Mouse (Mus musculus) CH12.LX (cell line): Measurements from ENCODE around the gene Csmd2. TPM values are rescaled to one million over a fixed set of nuclear protein-coding genes. Genes with fewer than 3 reads are reported as not detected.

Experiments used
- DNase-seq: peaks from one replicate; pipeline ENCODE4 v3.0.0-alpha.2; 2013; ENCODE audit errors: extremely low read depth
- H3K27ac ChIP-seq: 2 replicates; pipeline ENCODE4 v1.5.1; 2012; ENCODE audit warnings: low read depth, mild to moderate bottlenecking, control low read depth, moderate library complexity; ENCODE audit not compliant: insufficient read depth
- H3K27me3 ChIP-seq: replicated peaks from 2 replicates; pipeline ENCODE3; 2012; ENCODE audit warnings: inconsistent platforms
- H3K36me3 ChIP-seq, 2 experiments: replicated peaks in 1 of 2; 2 replicates each; pipeline versions ENCODE3 to v1.6.1; 2012; ENCODE audit warnings: inconsistent platforms in 1 of 2, low read length in 1 of 2, mild to moderate bottlenecking in 1 of 2, mixed read lengths in 1 of 2, moderate library complexity in 1 of 2; ENCODE audit not compliant: control insufficient read depth in 1 of 2, insufficient read depth in 1 of 2
- H3K4me1 ChIP-seq, 2 experiments: 2 replicates each; pipeline ENCODE4 v1.6.1; 2012; ENCODE audit warnings: inconsistent platforms in 1 of 2, moderate library complexity in 1 of 2; ENCODE audit not compliant: insufficient read depth in 2 of 2, control insufficient read depth in 1 of 2
- H3K4me2 ChIP-seq: 2 replicates; pipeline ENCODE4 v1.6.1; 2012; ENCODE audit warnings: low read depth, mild to moderate bottlenecking, control low read depth; ENCODE audit not compliant: poor library complexity, insufficient read depth, severe bottlenecking
- H3K4me3 ChIP-seq, 3 experiments: fragments of 150-350 bp in 1 of 3; sonication (generic) in 1 of 3; replicated peaks in 1 of 3; 2 replicates each; pipeline versions ENCODE3 to v1.5.1; 2011 to 2012; ENCODE audit warnings: low read depth in 2 of 3, low read length in 2 of 3, mild to moderate bottlenecking in 2 of 3, moderate library complexity in 2 of 3, control low read depth in 1 of 3, improper control_type of control experiment in 1 of 3, inconsistent platforms in 1 of 3, mixed read lengths in 1 of 3; ENCODE audit not compliant: poor library complexity in 1 of 3
- H3K79me2 ChIP-seq: replicated peaks from 2 replicates; pipeline ENCODE4 v1.6.1; 2012; ENCODE audit warnings: mild to moderate bottlenecking, moderate library complexity; ENCODE audit not compliant: control insufficient read depth, poor library complexity, insufficient read depth, severe bottlenecking; ENCODE audit errors: extremely low read depth
- H3K9ac ChIP-seq: 2 replicates; pipeline ENCODE4 v1.6.1; 2012; ENCODE audit warnings: low read depth, mild to moderate bottlenecking, control low read depth, moderate library complexity; ENCODE audit not compliant: insufficient read depth
- H3K9me3 ChIP-seq: replicated peaks from 2 replicates; pipeline ENCODE3; 2012; ENCODE audit warnings: low read length, inconsistent platforms, mixed read lengths
- CHD1 ChIP-seq: IDR thresholded peaks from 2 replicates; pipeline ENCODE4 v1.6.1; 2012; ENCODE audit warnings: low read depth, low read length, improper control_type of control experiment, inconsistent platforms
- CHD2 ChIP-seq: IDR thresholded peaks from 2 replicates; pipeline ENCODE4 v1.6.1; 2011; ENCODE audit warnings: low read length, improper control_type of control experiment
- CTCF ChIP-seq, 2 experiments: IDR thresholded peaks in 1 of 2; conservative IDR thresholded peaks in 1 of 2; 2 replicates each; pipeline ENCODE4 v1.5.1; 2011 to 2012; ENCODE audit warnings: low read depth in 2 of 2, low read length in 2 of 2, improper control_type of control experiment in 1 of 2, inconsistent platforms in 1 of 2, mild to moderate bottlenecking in 1 of 2, moderate library complexity in 1 of 2
- E2F4 ChIP-seq: IDR thresholded peaks from 2 replicates; pipeline ENCODE4 v1.6.1; 2011; ENCODE audit warnings: low read depth, low read length, improper control_type of control experiment; ENCODE audit not compliant: insufficient replicate concordance
- ELF1 ChIP-seq: IDR thresholded peaks from 2 replicates; pipeline ENCODE4 v1.6.1; 2014; ENCODE audit warnings: low read depth, mild to moderate bottlenecking, inconsistent platforms, low read length, improper control_type of control experiment
- EP300 ChIP-seq: IDR thresholded peaks from 2 replicates; pipeline ENCODE4 v1.6.1; 2011; ENCODE audit warnings: low read length, improper control_type of control experiment
- GABPA ChIP-seq: IDR thresholded peaks from 2 replicates; pipeline ENCODE4 v1.6.1; 2012; ENCODE audit warnings: low read depth, low read length, improper control_type of control experiment, inconsistent platforms; ENCODE audit not compliant: insufficient replicate concordance
- HCFC1 ChIP-seq: IDR thresholded peaks from 2 replicates; pipeline ENCODE4 v1.6.1; 2012; ENCODE audit warnings: low read depth, mild to moderate bottlenecking, inconsistent platforms, low read length, improper control_type of control experiment
- IRF4 ChIP-seq: IDR thresholded peaks from 2 replicates; pipeline ENCODE4 v1.6.1; 2014; ENCODE audit warnings: low read depth, mild to moderate bottlenecking, inconsistent platforms, low read length, improper control_type of control experiment
- JUND ChIP-seq: conservative IDR thresholded peaks from 2 replicates; pipeline ENCODE4 v1.6.1; 2011; ENCODE audit warnings: low read depth, low read length, improper control_type of control experiment
- KAT2A ChIP-seq: IDR thresholded peaks from 2 replicates; pipeline ENCODE4 v1.6.1; 2012; ENCODE audit warnings: low read length, improper control_type of control experiment, inconsistent platforms; ENCODE audit not compliant: insufficient replicate concordance
- MAFK ChIP-seq: IDR thresholded peaks from 2 replicates; pipeline ENCODE4 v1.6.1; 2011; ENCODE audit warnings: low read length, improper control_type of control experiment; ENCODE audit not compliant: insufficient replicate concordance
- MAZ ChIP-seq: IDR thresholded peaks from 2 replicates; pipeline ENCODE4 v1.6.1; 2012; ENCODE audit warnings: low read depth, mild to moderate bottlenecking, inconsistent platforms, low read length, improper control_type of control experiment, moderate library complexity
- MXI1 ChIP-seq: IDR thresholded peaks from 2 replicates; pipeline ENCODE4 v1.6.1; 2011; ENCODE audit warnings: mild to moderate bottlenecking, low read depth, low read length, improper control_type of control experiment
- NELFE ChIP-seq: IDR thresholded peaks from 2 replicates; pipeline ENCODE4 v1.6.1; 2011; ENCODE audit warnings: low read depth, low read length, improper control_type of control experiment
- NRF1 ChIP-seq: IDR thresholded peaks from 2 replicates; pipeline ENCODE4 v1.6.1; 2014; ENCODE audit warnings: low read depth, mild to moderate bottlenecking, inconsistent platforms, low read length, improper control_type of control experiment, moderate library complexity
- POLR2AphosphoS2 ChIP-seq: IDR thresholded peaks from 2 replicates; pipeline ENCODE4 v1.6.1; 2011; ENCODE audit warnings: low read depth, low read length, improper control_type of control experiment
- RCOR1 ChIP-seq: conservative IDR thresholded peaks from 2 replicates; pipeline ENCODE4 v1.6.1; 2012; ENCODE audit warnings: low read depth, mild to moderate bottlenecking, inconsistent platforms, low read length, improper control_type of control experiment
- SIN3A ChIP-seq: IDR thresholded peaks from 2 replicates; pipeline ENCODE4 v1.6.1; 2012; ENCODE audit warnings: low read length, improper control_type of control experiment, inconsistent platforms
- SMC3 ChIP-seq: IDR thresholded peaks from 2 replicates; pipeline ENCODE4 v1.6.1; 2011; ENCODE audit warnings: low read depth, low read length, improper control_type of control experiment
- TBP ChIP-seq: conservative IDR thresholded peaks from 2 replicates; pipeline ENCODE4 v1.6.1; 2011; ENCODE audit warnings: low read depth, low read length, improper control_type of control experiment
- USF1 ChIP-seq: IDR thresholded peaks from 2 replicates; pipeline ENCODE4 v1.6.1; 2014; ENCODE audit warnings: low read depth, mild to moderate bottlenecking, inconsistent platforms, low read length, improper control_type of control experiment
- dilution Hi-C: fragments of 300-500 bp; cut with MboI; formaldehyde crosslinking; loops from 2 replicates; pipeline ENCODE4 v1.14.3; 2020; ENCODE audit warnings: low sequenced_read_pairs; ENCODE audit not compliant: extremely low pct_unique_long_range_greater_than_20kb, extremely low pct_ligation_motif_present
- in situ Hi-C: fragments of 300-500 bp; cut with MboI; formaldehyde crosslinking; loops from 3 replicates; pipeline ENCODE4 v1.14.3; 2019; ENCODE audit warnings: low sequenced_read_pairs, low pct_ligation_motif_present, low pct_unique_long_range_greater_than_20kb, mixed read lengths
- polyA plus RNA-seq: library from polyadenylated mRNA; unstranded; fragments of >175 nt; gene quantifications from 2 replicates; pipeline ENCODE4 v1.2.1, GENCODE M21; 2012; ENCODE audit warnings: low read depth; ENCODE audit not compliant: insufficient read length
- total RNA-seq, 2 experiments: library from RNA; depleted of rRNA; stranded (reverse); fragments of 300-350 nt in 1 of 2; fragments of >200 nt in 1 of 2; gene quantifications; 2 replicates each; pipeline ENCODE4 v1.2.3; 2012 to 2014

Csmd2 gene
- total and polyA plus RNA-seq, 3 experiments, result 0.08 to 0.80 TPM; not detected in 1

DNA sequence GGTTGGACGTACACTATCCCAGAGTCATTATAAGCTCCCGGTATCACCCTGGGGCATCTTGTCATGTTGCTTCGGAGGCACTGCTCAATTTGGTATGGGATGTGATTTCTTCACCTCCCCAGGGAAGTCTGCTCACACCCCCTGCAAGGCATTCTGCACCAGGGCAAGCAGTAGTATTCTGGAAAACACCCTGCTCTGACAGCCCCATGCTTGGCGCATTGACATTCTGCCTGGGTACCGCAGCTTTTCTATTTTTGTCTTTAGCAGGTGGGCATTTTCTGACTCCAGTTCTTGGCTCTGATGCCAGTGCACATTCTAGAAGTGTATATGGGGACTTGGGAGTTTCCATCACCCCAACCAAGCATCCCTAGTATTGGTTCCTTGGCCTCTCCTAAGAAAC, 111.9 kb downstream of the Csmd2 start:
- Histone ChIP-seq H3K4me3 (no peak overlapping the region), H3K79me2 (no peaks in the 10 kb centered on the region), H3K36me3 (no peaks in the 10 kb centered on the region), H3K4me2 (no peak overlapping the region), H3K9ac (no peak overlapping the region), H3K4me1 (no peaks in the 10 kb centered on the region), H3K27me3 (no peaks in the 10 kb centered on the region), H3K9me3 (peaks cover 91% of the 10 kb centered on the region), H3K27ac (no peak overlapping the region)
- DNase-seq, result no peak
- in situ Hi-C loops (no loop called here), dilution Hi-C loops (no loop called here)
- no peak for TF ChIP-seq RCOR1
- no peak for TF ChIP-seq GABPA
- no peak for TF ChIP-seq CHD2
- TF ChIP-seq POLR2AphosphoS2, result no peak
- no peak for TF ChIP-seq KAT2A
- TF ChIP-seq E2F4, result no peak
- no peak for TF ChIP-seq EP300
- no peak for TF ChIP-seq NRF1
- TF ChIP-seq JUND, result no peak
- no peak for TF ChIP-seq ELF1
- no peak for TF ChIP-seq USF1
- no peak for TF ChIP-seq MAZ
- TF ChIP-seq IRF4, result no peak
- TF ChIP-seq MXI1, result no peak
- no peak for TF ChIP-seq NELFE
- TF ChIP-seq HCFC1, result no peak
- no peak for TF ChIP-seq SMC3
- no peak for TF ChIP-seq CTCF (conservative IDR thresholded peaks at IDR 0.05 in 1 of 2, IDR thresholded peaks at IDR 0.05 in 1 of 2; ENCODE audit: low read depth in 2 of 2, low read length in 2 of 2)

DNA sequence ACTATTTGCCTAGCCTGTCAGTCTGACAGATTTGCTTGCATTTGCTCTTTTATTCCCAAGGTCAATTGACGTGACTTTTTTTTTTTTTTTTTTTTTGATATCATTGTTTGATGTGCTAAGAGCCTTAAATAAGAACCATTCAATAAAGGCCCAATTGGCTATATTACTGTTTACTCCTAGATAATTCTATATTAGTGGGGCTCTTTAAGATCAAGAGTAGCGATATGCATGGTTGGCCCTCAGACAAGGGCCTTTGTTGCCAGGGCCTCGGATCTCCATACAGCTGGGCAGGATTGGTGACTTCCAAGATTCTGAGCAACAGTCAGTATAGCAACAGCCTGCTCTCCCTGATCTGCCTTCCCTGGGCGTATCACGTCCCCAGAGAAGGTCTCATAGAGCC, 112.9 kb downstream of the Csmd2 start:
- no peak overlapping the region for H3K9ac ChIP-seq
- no peak overlapping the region for H3K27ac ChIP-seq
- DNase-seq, result no peak
- TF ChIP-seq USF1 (no peak), HCFC1 (no peak), NELFE (no peak), MAZ (no peak), JUND (no peak), MAFK (no peak), CHD1 (no peak), IRF4 (no peak), EP300 (no peak), NRF1 (no peak), SIN3A (no peak), TBP (no peak)
- TF ChIP-seq, all 38 proteins: peak for 0
- Histone ChIP-seq H3K4me2 (no peak overlapping the region), H3K79me2 (no peaks in the 10 kb centered on the region), H3K4me1 (no peaks in the 10 kb centered on the region), H3K27me3 (no peaks in the 10 kb centered on the region), H3K36me3 (no peaks in the 10 kb centered on the region), H3K4me3 (no peak overlapping the region), H3K9me3 (peaks cover 91% of the 10 kb centered on the region)
- dilution Hi-C loops (no loop called here), in situ Hi-C loops (no loop called here)
